Mouse (Mus musculus) spleen, postnatal 4 days (tissue): ENCODE data around the gene Sgms1.

Experiments used
- DNase-seq, 2 experiments: peaks; one replicate each; pipeline ENCODE4 v3.0.0; 2022; ENCODE audit warnings: low spot score in 2 of 2

The Sgms1 gene

DNA sequence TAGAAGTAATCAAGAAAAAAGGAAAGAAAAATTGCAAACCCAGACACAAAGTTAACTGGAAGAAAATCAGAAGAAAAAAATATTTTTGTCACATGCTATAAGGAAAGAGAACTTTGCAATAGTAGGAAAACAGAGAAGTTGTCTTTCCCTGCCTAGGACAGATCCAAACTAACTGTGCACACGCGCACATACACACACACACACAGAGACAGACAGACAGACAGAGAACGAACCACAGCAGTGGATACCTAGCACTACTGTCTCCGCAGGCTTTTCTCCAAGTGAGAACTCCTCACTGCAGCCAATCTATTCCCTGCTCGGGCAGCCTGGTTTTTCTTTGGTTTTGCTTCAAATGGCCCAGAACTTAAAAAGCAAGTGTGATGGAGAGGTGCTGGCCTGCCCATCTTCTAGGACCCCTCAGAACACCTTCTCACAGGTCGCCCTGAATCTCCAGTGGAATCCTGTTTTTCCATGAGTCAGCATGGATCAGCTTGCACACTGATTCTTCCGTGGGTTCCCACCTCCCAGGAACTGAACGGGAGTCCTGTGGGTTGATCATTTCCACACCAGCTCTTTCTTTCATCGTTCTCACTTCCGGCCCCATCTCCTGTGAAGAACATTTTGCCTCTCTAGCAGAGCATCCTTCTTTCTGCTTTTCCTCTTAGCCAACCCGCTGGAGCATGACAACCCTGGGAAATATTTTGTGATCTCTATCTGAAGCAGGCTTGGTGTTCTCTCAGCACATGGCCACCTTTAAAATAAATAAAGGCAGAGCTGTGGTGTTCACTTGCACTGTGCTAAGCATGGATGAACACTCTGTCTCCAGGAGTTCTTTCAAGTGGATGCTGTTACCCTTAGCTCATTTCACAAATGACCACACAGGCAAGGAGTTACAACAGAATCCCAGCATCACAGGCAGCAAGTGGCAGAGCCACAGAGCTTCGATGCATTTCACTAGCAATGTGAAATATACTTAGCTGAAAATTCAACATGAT, 96.4 kb downstream of the Sgms1 start:
- no peak for DNase-seq

DNA sequence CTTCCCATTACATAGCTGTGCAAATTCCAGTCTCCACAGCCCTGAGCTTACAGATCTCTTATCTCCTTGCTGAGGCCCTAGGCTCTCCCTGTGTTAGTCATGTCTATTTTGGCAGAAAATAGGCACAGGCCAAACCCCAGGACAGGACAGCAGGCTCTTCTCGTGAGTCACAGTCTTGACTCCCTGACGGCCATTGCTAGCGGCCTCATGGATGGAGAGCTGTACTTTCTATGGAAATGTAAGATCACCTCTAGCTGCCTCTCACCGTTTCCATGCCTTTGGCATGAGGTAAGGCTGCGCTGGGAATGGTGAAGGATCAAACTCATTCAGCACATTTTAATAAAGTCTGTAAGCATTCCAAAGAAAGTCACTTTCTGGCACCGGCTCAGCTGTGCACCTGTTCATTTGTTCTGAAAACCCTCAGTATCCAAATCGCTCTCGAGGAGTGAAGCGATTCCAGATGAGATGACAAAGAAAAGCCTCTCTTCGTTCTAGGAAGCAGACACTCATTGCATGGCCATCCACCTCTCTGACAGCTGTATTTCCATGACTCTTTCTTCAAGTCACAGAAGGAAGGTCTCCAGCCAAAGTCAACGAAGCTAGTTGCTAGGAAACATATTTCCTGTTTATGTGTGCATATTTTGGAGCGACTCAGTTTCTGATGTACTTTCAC, 97.3 kb downstream of the Sgms1 start:
- no peak for DNase-seq

DNA sequence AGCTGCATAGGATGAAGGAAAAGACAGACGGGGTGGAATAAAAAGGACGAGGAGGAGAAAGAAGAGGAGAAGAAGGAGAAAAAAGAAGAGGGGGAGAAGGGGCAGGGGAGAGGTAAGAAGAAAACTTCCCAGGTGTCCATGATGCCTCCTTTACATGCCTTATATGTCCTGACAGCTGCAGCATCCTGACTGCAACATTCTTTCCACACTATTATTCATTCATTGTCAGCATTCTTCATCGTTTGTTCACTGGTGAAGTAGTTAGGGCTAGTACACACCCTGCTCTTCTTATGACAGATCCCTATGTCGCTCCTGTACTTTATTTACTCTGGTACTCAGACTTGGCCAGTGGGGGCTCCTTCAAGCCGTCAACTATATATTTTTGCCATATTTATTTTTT, 98.4 kb downstream of the Sgms1 start:
- DNase-seq: no peak

DNA sequence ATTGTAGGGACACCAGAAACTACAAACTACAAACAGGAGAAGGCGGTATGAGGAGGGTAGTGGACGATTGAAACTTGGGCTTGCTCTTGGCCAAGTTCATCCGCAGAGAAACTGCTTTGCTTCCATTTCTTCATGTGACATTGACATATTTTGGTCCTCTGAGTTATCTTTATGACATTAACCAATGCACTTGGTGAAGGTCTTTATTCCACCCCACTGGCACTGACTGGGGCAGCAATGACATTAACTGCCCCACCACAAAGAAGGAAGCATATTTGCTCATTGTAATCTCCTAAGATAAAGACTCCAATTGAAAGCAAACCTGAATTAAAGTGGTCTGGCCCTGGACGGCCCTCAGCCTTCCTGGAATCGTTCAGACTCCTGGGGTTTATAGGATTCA, 100.6 kb downstream of the Sgms1 start:
- DNase-seq: no peak

DNA sequence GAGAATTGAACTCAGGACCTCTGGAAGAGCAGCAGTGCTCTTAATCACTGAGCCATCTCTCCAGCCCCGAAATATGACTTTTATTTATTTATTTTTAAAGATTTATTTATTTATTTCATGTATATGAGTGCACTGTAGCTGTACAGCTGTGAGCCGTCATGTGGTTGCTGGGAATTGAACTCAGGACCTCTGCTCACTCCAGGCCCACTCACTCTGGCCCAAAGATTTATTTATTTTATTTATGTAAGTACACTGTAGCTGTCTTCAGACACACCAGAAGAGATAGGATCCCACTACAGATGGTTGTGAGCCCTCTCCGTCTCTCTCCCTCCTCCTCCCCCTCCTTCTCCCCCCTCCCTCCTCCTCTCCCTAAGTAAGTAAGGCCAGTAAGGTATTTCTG, 101.7 kb downstream of the Sgms1 start:
- DNase-seq: no peak

DNA sequence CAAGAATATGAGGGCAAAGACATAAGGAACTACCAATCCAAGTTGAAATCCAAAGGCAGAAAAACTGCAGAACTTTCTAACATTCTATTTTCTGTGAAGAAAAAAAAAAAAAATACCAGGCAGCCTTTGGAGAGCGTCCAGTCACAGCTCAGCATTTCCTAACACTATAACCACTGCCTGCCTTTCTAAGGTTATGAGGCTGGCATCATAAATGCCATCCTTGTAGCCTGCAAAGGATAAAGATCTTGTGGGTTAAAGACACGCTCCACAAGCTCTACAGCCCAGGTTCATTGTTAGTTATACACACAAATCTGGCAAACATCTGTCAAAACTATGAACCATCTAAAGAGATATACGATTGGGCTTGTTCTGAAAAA, 104.1 kb downstream of the Sgms1 start:
- no peak for DNase-seq

DNA sequence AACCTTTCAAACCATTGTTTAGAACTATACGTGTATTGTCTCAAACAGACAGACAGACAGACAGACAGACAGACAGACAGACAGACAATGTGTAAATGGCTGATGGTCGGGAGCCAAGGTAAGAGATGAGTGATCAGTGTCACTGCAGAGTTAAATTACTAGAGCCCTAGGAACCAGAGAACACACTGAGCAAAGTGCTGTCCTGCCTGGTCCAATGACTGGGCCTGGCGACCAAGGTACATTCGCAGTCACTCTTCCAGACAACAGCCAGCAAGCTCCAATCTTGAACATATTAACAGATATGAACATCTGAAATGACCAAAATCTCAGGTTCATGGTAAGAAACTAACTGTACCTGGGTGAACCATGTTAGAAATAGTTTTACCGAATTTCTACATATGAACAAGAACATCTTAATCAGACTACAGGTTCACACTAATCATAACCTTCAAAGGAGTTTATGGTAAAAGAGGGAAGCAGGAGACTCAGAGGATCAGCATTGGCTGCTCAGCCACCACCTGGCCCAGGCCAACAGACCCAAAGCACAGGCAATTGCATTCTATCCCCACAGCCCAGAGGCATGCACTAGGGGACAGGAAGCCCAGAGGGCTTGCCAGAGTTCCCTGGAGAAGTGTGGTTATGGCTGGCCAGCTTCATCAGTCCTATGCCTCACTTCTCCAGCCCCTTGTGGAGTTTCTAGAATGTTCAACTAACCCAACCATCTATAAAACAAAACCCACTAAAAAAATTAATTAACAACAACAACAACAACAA, 104.6 kb downstream of the Sgms1 start:
- peak in 1 of 2 experiments; percentile 56 for DNase-seq

DNA sequence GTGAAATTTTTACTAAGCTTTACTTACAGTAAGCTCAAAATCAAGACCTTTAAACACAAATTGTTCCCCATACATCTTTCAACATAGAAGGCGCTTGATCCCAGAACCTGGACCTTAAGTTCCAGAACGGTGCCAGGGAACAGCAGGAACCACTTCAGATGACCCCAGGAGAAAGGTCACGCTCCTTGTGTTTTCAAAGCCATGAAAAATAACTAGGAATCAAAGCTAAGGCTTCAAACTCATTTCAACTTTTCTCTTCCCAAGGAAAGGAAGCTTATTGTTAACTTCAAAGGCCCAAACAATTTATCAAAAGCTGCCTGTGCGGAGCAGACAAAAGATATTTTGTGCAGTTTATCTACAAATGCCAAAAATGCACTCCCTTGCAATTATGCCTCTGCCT, 107.6 kb downstream of the Sgms1 start:
- no peak for DNase-seq

DNA sequence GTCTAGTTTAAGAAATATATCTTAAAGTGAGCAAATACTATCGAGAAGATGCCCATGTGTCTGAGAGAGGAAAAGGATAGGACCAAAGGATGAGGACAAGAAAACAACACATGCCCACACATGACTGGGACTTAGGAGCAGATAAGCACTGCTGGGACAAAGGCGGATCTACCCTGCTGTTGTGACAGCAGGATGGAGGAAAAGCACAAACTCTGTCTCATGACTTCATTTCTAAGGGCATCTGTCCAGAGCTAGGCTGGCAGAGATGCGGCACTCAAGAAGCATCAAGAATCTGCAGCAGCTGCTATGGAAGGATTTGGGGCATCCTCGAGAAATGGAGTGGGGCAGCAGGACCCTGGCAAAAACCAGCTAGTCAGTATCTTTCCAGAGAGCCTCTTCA, 109.1 kb downstream of the Sgms1 start:
- no peak for DNase-seq

DNA sequence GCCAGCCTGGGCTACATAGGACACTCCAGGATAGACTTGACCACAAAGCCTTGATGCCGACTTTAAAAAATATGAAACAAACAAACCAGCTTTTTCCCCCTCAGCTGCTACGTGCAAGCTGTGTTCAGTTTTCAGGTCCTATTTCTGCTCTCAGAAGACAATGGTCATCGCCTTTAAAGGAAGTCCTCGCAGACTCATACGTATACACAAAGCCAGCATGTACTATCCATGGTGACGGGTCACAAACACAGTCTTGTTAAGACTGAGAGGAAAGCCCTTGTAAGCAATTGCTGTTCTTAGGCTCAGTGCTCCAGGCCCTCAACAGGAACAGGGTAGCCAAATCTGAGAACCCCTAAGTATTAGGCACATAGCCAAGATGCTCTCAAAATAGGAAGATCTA, 110.1 kb downstream of the Sgms1 start:
- DNase-seq: no peak

DNA sequence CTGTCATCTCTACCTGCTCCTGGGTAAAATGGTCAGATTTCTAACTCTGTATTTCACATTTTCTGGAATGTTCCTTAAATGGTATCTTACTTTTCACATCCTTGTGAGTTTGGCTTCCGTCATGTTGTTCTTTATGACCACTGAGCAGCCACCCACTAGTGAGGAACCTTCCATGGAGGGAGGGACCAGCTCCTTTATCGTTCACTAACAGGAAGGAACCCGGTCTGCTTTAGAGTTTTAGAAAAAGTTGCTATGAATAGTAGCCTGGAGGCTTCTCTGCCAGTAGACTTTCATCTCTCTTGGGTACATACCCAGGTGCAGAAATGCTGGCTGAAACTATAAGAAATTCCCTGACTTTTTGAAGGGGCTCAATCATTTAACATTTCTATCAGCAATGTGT, 111.6 kb downstream of the Sgms1 start:
- DNase-seq: no peak

DNA sequence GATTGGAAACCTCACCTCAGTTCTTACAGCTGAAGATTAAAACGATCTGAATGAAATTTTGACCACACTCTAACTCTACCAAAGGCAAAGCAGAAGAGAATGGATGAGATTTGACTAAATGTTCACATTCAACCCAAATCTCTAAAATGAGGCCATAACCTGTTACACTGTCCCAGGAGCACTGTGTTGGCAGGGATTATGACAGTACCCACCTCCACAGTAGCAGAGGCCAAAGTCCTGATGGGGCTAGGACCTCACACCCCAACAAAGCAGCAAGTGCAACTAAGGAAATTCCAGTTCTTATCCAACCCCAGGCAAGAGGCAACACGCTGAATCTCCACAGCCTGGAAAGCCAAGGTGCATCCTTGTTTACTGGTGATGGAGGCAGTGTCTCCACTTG, 112.2 kb downstream of the Sgms1 start:
- no peak for DNase-seq

DNA sequence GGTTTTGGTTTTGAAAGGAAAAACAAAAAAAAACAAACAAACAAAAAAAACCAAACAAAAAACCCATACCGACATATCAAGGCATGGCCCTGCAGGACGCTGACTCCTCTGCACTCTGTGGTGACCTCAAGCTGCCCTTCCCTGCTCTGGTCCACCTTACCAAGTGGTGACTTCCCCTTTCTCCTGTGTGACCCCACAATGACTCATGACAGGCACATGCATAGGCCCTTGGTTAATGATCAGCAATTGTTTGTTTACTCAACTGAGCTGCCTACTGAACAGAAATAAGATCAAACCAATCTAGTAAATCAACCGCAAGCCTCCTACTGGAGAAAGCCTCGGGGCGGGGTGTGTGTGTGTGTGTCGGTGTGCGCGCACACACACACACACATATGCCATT, 112.7 kb downstream of the Sgms1 start:
- DNase-seq: no peak

DNA sequence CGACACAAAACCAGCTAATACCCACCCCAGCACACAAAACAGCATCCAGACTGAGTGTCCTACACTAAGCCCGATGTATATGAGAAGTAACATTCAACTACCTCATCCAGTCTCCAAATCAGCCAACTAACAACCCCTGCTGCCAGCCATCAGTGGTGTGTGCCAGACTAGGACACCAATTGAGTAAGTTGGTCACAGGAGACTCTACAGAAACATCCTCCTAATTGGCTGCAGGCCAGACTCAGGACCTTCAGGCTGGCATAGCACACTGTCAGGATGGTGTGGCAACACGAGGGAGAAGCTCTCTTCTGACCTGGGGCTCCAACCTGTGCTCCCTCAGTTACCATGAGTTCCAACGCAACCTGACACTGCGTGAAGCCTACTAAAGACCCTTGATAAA, 113.3 kb downstream of the Sgms1 start:
- DNase-seq: no peak

DNA sequence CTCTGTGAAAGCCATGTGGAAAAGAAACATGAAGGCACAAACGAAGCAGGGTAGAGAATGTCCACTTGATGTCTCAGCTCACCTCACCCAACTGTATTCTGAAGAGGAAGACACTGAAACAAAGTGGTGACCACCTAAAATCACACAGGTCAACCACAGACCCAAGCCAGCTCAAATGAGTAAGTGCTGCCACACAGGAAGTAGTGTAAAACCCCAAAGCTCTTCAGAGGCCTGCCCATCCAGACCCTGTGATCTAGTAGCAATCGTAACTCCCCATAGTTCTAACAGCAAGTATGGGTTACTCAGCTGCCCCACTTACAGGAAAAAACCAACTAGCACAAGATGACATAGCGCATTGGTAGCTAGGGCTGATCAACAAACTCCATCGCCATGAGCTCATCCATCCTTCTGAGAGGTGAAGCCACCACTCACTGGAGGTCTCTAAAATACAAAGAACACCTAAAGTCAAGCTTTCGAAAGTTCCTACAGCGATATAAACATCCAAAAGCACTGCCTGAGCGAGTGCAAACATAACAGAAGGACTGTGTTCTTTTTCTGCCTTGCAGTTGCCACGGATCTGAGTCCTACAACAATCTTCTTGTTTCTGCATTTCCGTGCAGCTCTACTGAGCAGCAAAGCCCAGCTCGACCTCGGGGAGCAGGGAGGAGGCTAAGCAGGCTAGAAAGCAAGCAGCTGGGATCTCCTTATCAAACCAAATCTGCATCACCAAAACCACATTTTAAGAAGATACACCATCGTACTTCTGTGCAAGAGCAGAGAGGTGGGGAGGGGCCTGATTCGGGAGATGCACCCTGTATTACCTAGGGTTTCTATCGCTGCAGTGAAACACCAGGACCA, 114.2 kb downstream of the Sgms1 start:
- DNase-seq: peak in 1 of 2 experiments; percentile 27

DNA sequence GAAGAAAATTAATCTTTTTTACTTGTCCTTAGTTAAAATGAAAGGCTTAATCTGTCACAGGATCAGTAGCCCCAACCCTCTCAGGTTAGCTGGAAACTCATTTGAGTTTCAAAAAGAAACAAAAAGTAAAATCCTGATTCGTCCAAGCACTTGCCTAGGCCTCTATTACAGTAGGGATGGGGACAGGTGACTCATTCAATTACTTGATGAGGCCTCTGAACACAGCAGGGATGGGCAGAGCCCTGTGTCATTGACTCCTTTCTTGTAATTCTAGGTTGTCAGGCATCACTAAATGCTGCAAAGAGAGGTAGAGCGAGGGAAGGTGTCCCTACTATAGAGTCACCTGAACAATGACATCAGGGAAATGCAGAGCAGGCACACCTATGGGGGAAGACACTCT, 115.4 kb downstream of the Sgms1 start:
- DNase-seq: no peak

DNA sequence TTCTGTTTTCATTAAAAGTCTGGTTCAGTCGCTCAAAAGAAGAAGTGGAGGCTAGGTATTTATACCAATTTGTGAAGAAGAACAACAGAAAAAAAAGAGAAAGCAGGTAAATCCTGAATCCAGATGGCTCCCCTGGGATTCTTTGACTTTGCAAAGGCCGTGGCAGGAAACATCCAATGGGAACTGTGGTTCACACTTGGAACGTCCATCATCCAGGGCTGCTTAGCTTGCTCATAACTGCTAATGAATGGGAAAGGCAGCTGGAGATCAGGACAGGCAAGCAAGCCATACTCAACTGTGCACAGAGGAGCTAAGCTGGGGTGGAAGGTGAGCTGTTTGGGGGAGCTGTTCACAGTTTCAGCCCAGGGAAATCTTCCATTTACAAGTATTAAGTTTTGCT, 115.8 kb downstream of the Sgms1 start:
- DNase-seq: no peak

DNA sequence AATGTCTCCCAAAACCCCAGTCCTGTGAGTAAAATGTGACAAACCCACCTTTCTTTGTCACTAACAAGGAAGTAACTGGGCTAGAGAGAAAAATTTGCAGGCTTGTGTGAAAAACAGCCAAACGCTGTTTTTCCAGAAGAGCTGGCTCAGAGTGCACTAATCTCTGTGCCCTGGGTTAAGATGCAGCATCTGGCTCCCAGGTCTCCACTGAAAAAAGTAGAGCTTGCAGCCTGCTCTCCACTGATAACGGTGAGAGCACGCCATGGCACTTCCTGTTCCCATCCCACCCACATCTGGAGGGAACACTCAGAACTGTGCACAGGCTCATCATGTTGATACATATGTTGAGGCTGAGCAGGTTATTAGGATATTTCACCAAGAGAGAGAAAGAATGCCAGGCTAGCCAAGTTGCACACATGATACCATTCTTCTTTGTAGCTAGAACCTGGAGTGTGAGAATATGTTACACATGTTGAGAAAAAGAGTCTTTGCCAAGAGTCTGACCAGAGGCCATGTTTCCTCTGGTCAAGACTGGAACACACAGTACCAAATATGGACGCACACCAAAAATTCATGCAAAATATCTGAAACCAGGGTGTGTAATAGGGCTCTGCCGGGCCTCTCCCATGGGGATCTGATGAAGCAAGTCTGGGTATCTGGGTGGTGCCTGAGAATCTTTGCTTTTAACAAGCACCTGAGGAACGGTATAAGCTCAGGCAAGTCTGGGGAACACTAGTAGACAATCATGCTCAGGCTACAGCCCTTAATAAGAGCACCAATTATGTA, 116.8 kb downstream of the Sgms1 start:
- DNase-seq: peak; percentile 75 to 80

DNA sequence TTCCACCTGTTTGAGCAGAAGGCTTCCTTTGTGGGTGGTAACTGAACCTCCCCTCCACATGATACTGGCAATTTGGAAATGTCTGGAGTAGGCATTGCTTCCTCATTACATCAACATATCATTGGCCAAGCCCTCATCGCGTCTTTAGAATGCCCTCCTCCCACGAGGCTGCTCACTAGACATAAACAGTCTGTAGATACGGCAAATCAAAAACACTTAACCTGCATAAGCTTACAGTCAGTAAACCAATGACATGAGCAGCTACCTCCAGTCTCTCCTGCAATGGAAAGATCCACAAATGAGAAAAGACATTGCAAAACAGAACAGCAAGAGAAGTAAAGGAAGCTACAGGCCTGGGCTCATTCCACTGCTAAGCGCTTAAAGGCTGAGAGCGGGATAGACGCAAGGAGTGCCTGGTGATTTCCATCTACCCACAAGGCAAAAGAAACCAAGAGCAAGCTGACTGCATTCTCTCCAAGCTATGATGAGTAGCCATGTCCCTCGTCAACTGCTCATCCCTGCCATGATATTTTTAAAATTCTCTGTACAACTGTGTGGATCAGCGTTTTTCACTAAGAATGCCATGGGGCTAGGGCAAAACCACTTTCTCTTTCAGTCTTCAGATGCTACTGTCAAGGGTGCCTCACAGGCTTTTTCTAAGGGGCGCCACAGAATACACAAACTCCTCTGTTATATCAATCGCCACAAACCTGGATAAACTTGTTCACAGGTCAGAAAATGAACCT, 117.9 kb downstream of the Sgms1 start:
- peak in 1 of 2 experiments; percentile 43 for DNase-seq

DNA sequence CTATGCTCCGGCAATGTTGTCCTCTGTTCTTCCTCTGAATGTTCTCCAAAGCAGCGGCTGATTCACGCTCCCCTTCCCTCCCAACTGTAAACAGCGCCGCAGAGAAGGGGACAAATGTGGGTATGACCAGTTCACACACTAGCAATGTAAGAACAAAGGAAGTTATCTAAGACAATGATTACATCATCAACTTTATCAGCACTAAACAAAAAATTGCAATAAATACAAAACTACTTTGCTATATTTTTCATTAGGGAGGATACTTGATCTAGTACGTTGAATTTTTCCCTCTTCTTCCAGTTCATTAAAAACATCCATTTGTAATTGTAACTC, 119.7 kb downstream of the Sgms1 start:
- no peak for DNase-seq
